Mouse (Mus musculus) mammary gland, adult 2 months (tissue): ENCODE data around the gene Olfr1137. TPM values are rescaled to one million over a fixed set of nuclear protein-coding genes. Genes with fewer than 3 reads are reported as not detected.

ENCODE experiments used
- polyA plus RNA-seq: library from polyadenylated mRNA; depleted of rRNA; stranded (reverse); fragments of >200 nt; gene quantifications from 2 replicates; pipeline ENCODE4 v1.2.3, GENCODE M21; 2012; ENCODE audit warnings: low replicate concordance; rRNA removed

Gene Olfr1137
- not detected in 2 replicates for polyA plus RNA-seq

DNA sequence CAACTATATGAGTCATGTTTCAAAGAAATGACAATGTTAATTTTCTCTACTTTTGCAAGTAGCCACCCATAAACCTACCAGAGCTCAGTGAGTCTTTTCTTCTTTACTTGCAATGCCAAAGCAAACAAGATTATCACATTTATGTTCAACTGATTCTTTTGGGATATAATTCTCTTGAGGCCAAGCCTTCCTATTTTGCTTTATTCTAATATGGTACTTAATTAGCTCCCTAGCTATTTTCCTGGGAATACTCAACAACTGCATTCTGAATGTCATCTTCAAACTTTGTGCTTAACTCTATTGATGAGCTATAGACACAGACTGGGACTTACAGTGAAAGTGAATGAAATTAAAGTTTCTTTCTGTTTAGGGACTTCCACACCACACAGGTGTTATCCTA lies at the start of gene Olfr1137:
Gene Olfr1137 (minus strand): TSS at position 101 of the 400 bp plus-strand sequence.

DNA sequence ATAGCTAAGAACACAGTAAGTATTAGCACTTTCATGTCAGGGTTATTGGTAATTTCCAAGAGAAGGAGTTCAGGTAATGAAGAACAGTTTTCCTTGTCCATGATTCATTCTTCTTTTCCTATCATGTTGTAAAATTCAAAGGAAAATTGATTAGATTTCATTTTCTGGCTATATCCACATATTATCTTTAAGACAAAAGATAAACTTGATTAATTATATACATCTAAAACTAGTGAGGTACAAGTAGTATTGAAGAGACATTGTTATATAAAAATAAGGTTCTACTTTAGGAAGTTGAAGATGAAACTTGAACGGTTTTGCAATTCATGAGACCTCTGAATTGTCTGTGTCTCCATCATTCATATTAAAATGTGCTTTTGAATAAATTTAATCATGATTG lies 40.9 kb upstream of the Olfr1137 start, which contains the start of gene Olfr1141:
Gene Olfr1141 (minus strand): TSS at position 101 of the 400 bp plus-strand sequence.

DNA sequence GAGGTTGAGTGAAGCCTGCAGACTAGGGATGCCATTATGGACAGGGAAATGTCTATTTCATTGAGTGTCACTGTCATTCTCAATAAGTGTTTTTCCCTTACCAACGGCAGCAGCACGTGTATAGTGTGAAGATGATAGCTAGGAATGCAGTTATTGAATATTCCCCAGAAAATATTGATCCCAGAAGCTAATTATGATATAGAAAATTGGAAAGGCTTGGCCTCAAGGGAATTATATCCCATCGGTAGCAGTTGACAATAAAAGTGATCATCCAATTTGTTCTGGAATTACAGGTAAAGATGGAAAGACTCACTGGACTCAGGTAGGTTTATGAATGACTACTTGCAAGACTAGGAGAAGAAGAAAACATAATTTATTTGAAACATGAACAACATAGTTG lies 30.5 kb upstream of the Olfr1137 start, which contains the start of gene Olfr1140:
Gene Olfr1140 (plus strand): TSS at position 301 of the 400 bp plus-strand sequence.

DNA sequence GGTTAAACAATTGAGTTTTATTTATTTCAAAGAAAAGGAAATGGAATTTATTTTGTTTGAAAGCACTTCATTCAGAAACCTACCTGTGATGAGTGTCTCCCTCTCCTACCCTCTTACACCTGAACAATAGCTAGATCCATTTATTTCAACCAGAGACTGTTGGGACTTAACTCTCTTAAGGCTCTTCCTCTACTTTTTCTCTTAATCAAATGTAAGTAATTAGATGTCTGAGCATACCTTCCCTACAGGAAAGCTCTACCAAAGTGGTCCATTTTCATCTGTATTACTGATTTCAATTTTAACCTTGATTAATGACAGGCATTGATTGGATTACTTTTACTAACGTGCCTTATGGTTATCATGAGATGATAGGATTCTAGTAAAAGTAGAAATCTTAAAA lies 26.9 kb upstream of the Olfr1137 start, which contains the start of gene Olfr1138:
Gene Olfr1138 (minus strand): TSS at position 101 of the 400 bp plus-strand sequence.

DNA sequence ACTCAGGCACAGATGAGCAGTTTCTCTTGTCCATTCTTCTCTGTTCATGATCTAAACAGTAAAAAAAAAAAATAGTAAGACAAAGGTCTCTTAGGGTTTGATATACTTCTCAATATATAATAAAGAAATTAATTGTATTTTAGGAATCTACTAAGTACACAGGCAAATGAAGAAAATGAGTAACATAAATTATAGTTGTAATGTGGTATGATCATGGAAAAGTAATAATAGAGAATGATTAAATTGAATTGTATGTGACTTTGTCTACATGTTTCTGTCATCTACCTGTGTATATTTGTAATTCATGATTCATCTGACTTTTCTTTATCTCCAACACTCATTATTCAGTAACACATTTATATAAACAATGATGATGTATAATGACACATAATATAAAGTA lies 19.1 kb downstream of the Olfr1137 start, which contains the start of gene Olfr1136:
Gene Olfr1136 (minus strand): TSS at position 101 of the 400 bp plus-strand sequence.

DNA sequence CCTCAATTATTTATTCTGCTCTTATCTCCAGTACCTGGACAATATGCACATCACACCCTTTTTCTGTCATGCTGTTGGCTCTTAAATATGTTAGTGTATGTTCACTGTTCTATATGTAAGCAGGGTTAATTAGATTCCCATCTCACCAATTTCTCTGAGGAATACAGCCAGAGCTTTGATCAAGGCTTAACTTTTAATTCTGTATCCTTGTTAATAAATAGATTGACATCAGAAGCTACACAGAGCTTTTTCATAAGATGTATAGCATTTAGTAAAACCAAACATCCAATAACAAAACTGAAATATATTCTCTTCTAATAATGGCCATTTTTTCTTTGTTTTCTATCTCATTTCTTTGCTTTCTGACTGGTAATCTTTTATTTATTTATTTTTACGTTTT lies 39.4 kb downstream of the Olfr1137 start, which contains the start of gene Olfr1135:
Gene Olfr1135 (minus strand): TSS at position 101 of the 400 bp plus-strand sequence.

Other genes with a start within 250 kb of the Olfr1137 start
- gene Pramel7, start 216.1 kb downstream of the Olfr1137 start, polyA plus RNA-seq: not detected in 2 replicates
- gene Pramel6, start 206.6 kb downstream of the Olfr1137 start, polyA plus RNA-seq: not detected in 2 replicates
- not detected in 2 replicates for gene Olfr153, start 181.4 kb downstream of the Olfr1137 start, polyA plus RNA-seq
- gene Olfr1128, start 167.6 kb downstream of the Olfr1137 start, polyA plus RNA-seq: not detected in 2 replicates
- not detected in 2 replicates for gene Olfr1129, start 139.3 kb downstream of the Olfr1137 start, polyA plus RNA-seq
- not detected in 2 replicates for gene Olfr1130, start 107.0 kb downstream of the Olfr1137 start, polyA plus RNA-seq
- gene Olfr1131, start 86.1 kb downstream of the Olfr1137 start, polyA plus RNA-seq: not detected in 2 replicates
- not detected in 2 replicates for gene Olfr1132, start 75.6 kb downstream of the Olfr1137 start, polyA plus RNA-seq
- gene Olfr1133, start 65.8 kb downstream of the Olfr1137 start, polyA plus RNA-seq: not detected in 2 replicates
- not detected in 2 replicates for gene Olfr1134, start 54.7 kb downstream of the Olfr1137 start, polyA plus RNA-seq
- gene Olfr1135, start 39.5 kb downstream of the Olfr1137 start, polyA plus RNA-seq: not detected in 2 replicates
- not detected in 2 replicates for gene Olfr1136, start 19.2 kb downstream of the Olfr1137 start, polyA plus RNA-seq
- not detected in 2 replicates for gene Olfr1138, start 26.8 kb upstream of the Olfr1137 start, polyA plus RNA-seq
- not detected in 2 replicates for gene Olfr1140, start 30.6 kb upstream of the Olfr1137 start, polyA plus RNA-seq
- not detected in 2 replicates for gene Olfr1141, start 40.8 kb upstream of the Olfr1137 start, polyA plus RNA-seq
- not detected in 2 replicates for gene Olfr152, start 66.3 kb upstream of the Olfr1137 start, polyA plus RNA-seq
- gene Olfr1143, start 87.4 kb upstream of the Olfr1137 start, polyA plus RNA-seq: not detected in 2 replicates
- gene Olfr1145, start 96.6 kb upstream of the Olfr1137 start, polyA plus RNA-seq: not detected in 2 replicates
- not detected in 2 replicates for gene Olfr1148, start 117.4 kb upstream of the Olfr1137 start, polyA plus RNA-seq
- gene Olfr1150-ps1, start 130.8 kb upstream of the Olfr1137 start, polyA plus RNA-seq: not detected in 2 replicates
- not detected in 2 replicates for gene Olfr1151, start 142.7 kb upstream of the Olfr1137 start, polyA plus RNA-seq
- gene Olfr1152, start 153.3 kb upstream of the Olfr1137 start, polyA plus RNA-seq: not detected in 2 replicates
- gene Olfr1153, start 181.8 kb upstream of the Olfr1137 start, polyA plus RNA-seq: not detected in 2 replicates
- gene Olfr1154, start 192.0 kb upstream of the Olfr1137 start, polyA plus RNA-seq: not detected in 2 replicates
- not detected in 2 replicates for gene Olfr1155, start 232.0 kb upstream of the Olfr1137 start, polyA plus RNA-seq
- not detected in 2 replicates for gene Olfr1156, start 239.9 kb upstream of the Olfr1137 start, polyA plus RNA-seq